Comparison of ENCODE assay signal across 8 mouse cellular contexts in the genomic region with DNA sequence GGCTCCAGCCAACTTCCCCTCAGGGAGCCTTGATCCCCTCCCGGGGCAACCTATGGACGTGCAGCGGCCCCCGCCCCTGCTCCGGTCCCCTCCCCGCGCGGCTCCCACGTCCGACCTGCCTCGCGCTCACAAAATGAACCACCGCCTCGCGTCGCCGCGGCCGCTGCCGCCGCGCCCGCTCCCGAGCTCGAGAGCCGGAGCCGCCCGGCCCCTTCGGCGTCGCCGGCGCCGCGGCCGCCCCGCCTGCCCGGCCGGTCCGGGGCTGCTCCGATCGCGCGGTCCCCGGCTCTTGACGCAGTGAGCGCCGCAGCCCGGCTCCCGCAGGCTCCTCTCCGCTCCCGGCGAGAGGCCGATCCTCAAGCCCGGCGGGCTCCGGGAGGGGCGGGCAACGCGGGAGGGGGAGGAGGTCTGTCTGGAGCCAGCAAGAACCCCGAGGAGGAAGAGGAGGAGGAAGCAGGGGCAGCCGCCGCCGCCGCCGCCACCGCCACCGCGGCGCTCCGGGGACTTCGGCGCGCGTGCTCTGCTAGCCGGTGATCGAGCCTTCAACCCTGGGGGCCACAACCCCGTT. TPM values are rescaled to one million over a fixed set of nuclear protein-coding genes. Genes with fewer than 3 reads are reported as not detected.
DNase-seq lines count a peak whose midpoint lies in the region; ATAC-seq and TF ChIP-seq lines count a peak whose summit lies in the region.

No protein-coding gene starts in this region.

- H3K36me3 ChIP-seq in spleen, adult 2 months (ENCODE audit: control insufficient read depth, insufficient read depth, low read length): no peaks in the 10 kb centered on the region
- H3K36me3 ChIP-seq in hindbrain, embryonic 10.5 days: no peaks in the 10 kb centered on the region
- no peaks in the 10 kb centered on the region for H3K36me3 ChIP-seq in liver, embryonic 16.5 days (ENCODE audit: control insufficient read depth, insufficient read depth)
- H3K36me3 ChIP-seq in stomach, embryonic 14.5 days (ENCODE audit: control insufficient read depth, insufficient read depth, low read length): no peaks in the 10 kb centered on the region

- no peaks in the 10 kb centered on the region for H3K9me3 ChIP-seq in hindbrain, embryonic 10.5 days
- H3K9me3 ChIP-seq in liver, embryonic 16.5 days (replicated peaks; ENCODE audit: control insufficient read depth, low read length): no peaks in the 10 kb centered on the region
- H3K9me3 ChIP-seq in stomach, embryonic 14.5 days (ENCODE audit: control insufficient read depth, low read depth, low read length): no peaks in the 10 kb centered on the region

- H3K4me1 ChIP-seq in cerebellum, adult 2 months (ENCODE audit: control insufficient read depth, insufficient read depth, low read length): peaks cover 6% of the 10 kb centered on the region
- H3K4me1 ChIP-seq in spleen, adult 2 months (ENCODE audit: control insufficient read depth, insufficient read depth, insufficient read length): peaks cover 22% of the 10 kb centered on the region
- peaks cover 70% of the 10 kb centered on the region for H3K4me1 ChIP-seq in hindbrain, embryonic 10.5 days (replicated peaks)
- H3K4me1 ChIP-seq in liver, embryonic 16.5 days (ENCODE audit: control insufficient read depth, low read depth, low read length): peaks cover 3% of the 10 kb centered on the region
- peaks cover 42% of the 10 kb centered on the region for H3K4me1 ChIP-seq in stomach, embryonic 14.5 days (ENCODE audit: control insufficient read depth, insufficient read depth, low read length)

- peak overlapping the region; percentile 53 for H3K4me3 ChIP-seq in cerebellum, adult 2 months (replicated peaks; ENCODE audit: insufficient read depth, low read depth, low read length)
- H3K4me3 ChIP-seq in spleen, adult 2 months (ENCODE audit: extremely low read depth, insufficient read depth, insufficient read length): peak overlapping the region; percentile 48
- H3K4me3 ChIP-seq in hindbrain, embryonic 10.5 days: peak overlapping the region; percentile 76
- peak overlapping the region; percentile 54 for H3K4me3 ChIP-seq in liver, embryonic 16.5 days (ENCODE audit: low read depth, low read length)
- H3K4me3 ChIP-seq in stomach, embryonic 14.5 days (ENCODE audit: low read depth, low read length): peak overlapping the region; percentile 59

- no peak for TF ChIP-seq CTCF in cerebellum, adult 2 months (IDR thresholded peaks at IDR 0.05; ENCODE audit: borderline replicate concordance, insufficient read depth, low read depth, low read length)
- no peak for TF ChIP-seq CTCF in spleen, adult 2 months (IDR thresholded peaks at IDR 0.05; ENCODE audit: extremely low read depth, insufficient read depth, insufficient read length, insufficient replicate concordance)

- ATAC-seq in liver, embryonic 16.5 days (ENCODE audit: low read depth): no peak
- no peak for ATAC-seq in stomach, embryonic 14.5 days (ENCODE audit: insufficient number of reproducible peaks, insufficient read depth, low FRiP score, low read depth)

- H3K27ac ChIP-seq in cerebellum, adult 2 months (ENCODE audit: insufficient read depth, low read length): no peak overlapping the region
- no peak overlapping the region for H3K27ac ChIP-seq in spleen, adult 2 months (ENCODE audit: insufficient read depth, low read length)
- peak overlapping the region; percentile 87 for H3K27ac ChIP-seq in hindbrain, embryonic 10.5 days
- no peak overlapping the region for H3K27ac ChIP-seq in liver, embryonic 16.5 days (ENCODE audit: low read length)
- no peak overlapping the region for H3K27ac ChIP-seq in stomach, embryonic 14.5 days (ENCODE audit: low read length)

- H3K4me2 ChIP-seq in liver, embryonic 16.5 days (ENCODE audit: low read depth, low read length): peak overlapping the region; percentile 62
- peak overlapping the region; percentile 99 for H3K4me2 ChIP-seq in stomach, embryonic 14.5 days (replicated peaks; ENCODE audit: low read depth, low read length)

- WGBS in cerebellum, adult 2 months: under 1% methylated on average over 78 of the region's 78 CpGs
- WGBS in spleen, adult 2 months: under 1% methylated on average over 63 of the region's 78 CpGs
- WGBS in hindbrain, embryonic 10.5 days: under 1% methylated on average over 77 of the region's 78 CpGs
- under 1% methylated on average over 68 of the region's 78 CpGs for WGBS in liver, embryonic 16.5 days (ENCODE audit: insufficient replicate concordance)
- under 1% methylated on average over 71 of the region's 78 CpGs for WGBS in stomach, embryonic 14.5 days

- DNase-seq in cerebellum, adult 2 months: no peak
- no peak for DNase-seq in cerebellum, adult 9-11 months
- DNase-seq in spleen, adult 2 months (ENCODE audit: low read depth in 1 of 2, low spot score in 2 of 2): no peak
- no peak for DNase-seq in spleen, postnatal 14 days (ENCODE audit: low spot score in 2 of 2)
- peak; percentile 67 for DNase-seq in hindbrain, embryonic 10.5 days (ENCODE audit: low spot score)
- no peak for DNase-seq in cerebellum, postnatal 4 days (ENCODE audit: low spot score in 2 of 2)

- H3K27me3 ChIP-seq in cerebellum, adult 2 months (ENCODE audit: control insufficient read depth, insufficient read depth, low read length): peaks cover 10% of the 10 kb centered on the region; the same call in 1 of the 2 replicates
- peaks cover 51% of the 10 kb centered on the region for H3K27me3 ChIP-seq in spleen, adult 2 months (ENCODE audit: control insufficient read depth, insufficient read depth, low read length)
- peaks cover 98% of the 10 kb centered on the region for H3K27me3 ChIP-seq in hindbrain, embryonic 10.5 days (ENCODE audit: insufficient read depth, poor library complexity, severe bottlenecking)
- H3K27me3 ChIP-seq in liver, embryonic 16.5 days (ENCODE audit: control insufficient read depth, insufficient read depth, low read depth, low read length): peaks cover 83% of the 10 kb centered on the region
- peaks cover 70% of the 10 kb centered on the region for H3K27me3 ChIP-seq in stomach, embryonic 14.5 days (ENCODE audit: control insufficient read depth, insufficient read depth, low read length)

- TF ChIP-seq POLR2A in cerebellum, adult 2 months (IDR thresholded peaks at IDR 0.05; ENCODE audit: borderline replicate concordance, insufficient read depth, low read length): no peak
- no peak for TF ChIP-seq POLR2A in spleen, adult 2 months (IDR thresholded peaks at IDR 0.05; ENCODE audit: low read depth, low read length)

- H3K9ac ChIP-seq in liver, embryonic 16.5 days (ENCODE audit: low read depth, low read length): 0 out of 2 replicates have a peak overlapping the region, but pooled peaks have one; percentile 3
- peak overlapping the region; percentile 45 for H3K9ac ChIP-seq in stomach, embryonic 14.5 days (replicated peaks; ENCODE audit: low read depth, low read length)

RNA-seq across cellular contexts. Expression of a gene that starts 0.6 kb away (rescaled TPM):
- polyA plus RNA-seq in cerebellum, adult 2 months (2012; rRNA removed): 7.4 and 8.6 TPM in 2 replicates
- 0.20 and 0.40 TPM in 2 replicates for polyA plus RNA-seq in spleen, adult 2 months (2012; rRNA removed)
- 0.31 and 2.6 TPM in 2 replicates for polyA plus RNA-seq in hindbrain, embryonic 10.5 days (2016; fragmentation: Nextera tagmentation; extraction: Ambion mirVana)
- polyA plus RNA-seq in liver, embryonic 16.5 days (2015; fragmentation: Nextera tagmentation; extraction: Ambion mirVana): 0.04 TPM in 1 of 2 replicates, not detected in the other
- 0.09 and 0.17 TPM in 2 replicates for polyA plus RNA-seq in stomach, embryonic 14.5 days (2014; fragmentation: Nextera tagmentation; extraction: Ambion mirVana)
